Mouse (Mus musculus) frontal cortex, postnatal 10 days (tissue): ENCODE data around the gene Rpl26.
"Not testable (repeated sequence)": the region's sequence is repeated elsewhere in the genome, so short reads cannot be mapped to it uniquely, and the experiment has no call there.

Experiments
- DNase-seq, 2 experiments: peaks; one replicate each; pipeline ENCODE4 v3.0.0; 2022; ENCODE audit warnings: low spot score in 2 of 2, mixed read lengths in 1 of 2

The Rpl26 gene

GRCm38 (mm10) chr11:68914566-68914965, 13.2 kb downstream of the Rpl26 start:
- no peak for DNase-seq

DNA sequence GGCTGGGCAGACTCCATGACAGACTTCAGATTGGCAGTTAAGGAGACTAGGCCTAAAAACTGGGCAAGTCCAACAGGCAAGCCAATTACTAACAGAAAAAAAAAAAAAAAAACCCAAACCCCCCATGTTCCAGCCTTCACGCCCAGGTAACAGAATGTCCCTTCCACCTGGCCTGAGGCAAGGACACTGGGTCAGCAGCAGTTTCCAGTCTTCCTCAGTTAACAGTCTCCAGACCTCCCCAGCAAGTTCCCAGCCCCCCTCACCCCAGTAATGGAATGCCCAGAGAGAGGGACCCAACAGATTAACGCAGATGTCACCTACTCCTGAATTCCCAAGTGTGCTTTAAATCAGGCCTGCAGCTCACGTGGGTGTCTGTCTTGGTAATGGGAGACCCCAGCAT, 21.8 kb downstream of the Rpl26 start:
- no peak for DNase-seq

DNA sequence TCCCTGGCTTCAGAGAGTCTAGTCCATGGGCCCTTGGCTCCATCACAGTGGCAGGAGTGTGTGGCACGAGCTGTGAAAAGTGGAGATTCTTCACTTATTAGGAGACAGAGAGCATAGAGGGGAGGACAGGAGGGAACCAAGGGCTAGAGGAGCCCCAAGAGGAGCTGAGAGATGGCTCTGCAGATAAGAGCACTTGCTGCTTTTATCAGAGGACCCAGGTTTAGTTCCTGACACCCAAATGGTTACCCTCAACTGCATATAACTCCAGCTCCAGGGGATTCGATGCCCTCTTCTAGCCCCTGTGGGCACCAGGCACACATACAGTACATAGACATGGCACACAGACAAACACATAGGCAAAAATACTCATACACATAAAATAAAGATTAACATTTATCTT, 23.4 kb downstream of the Rpl26 start:
- no peak for DNase-seq

- no peak for DNase-seq
Measured at GRCm38 (mm10) chr11:68926981-68927380, 25.6 kb downstream of the Rpl26 start, which contains the start of gene Odf4. Gene Odf4 (minus strand): TSS chr11:68927081.

- DNase-seq, result no peak
Measured at GRCm38 (mm10) chr11:68929947-68930346, 28.6 kb downstream of the Rpl26 start.

GRCm38 (mm10) chr11:68933885-68934507, 32.6 kb downstream of the Rpl26 start:
- DNase-seq, result no peak

DNA sequence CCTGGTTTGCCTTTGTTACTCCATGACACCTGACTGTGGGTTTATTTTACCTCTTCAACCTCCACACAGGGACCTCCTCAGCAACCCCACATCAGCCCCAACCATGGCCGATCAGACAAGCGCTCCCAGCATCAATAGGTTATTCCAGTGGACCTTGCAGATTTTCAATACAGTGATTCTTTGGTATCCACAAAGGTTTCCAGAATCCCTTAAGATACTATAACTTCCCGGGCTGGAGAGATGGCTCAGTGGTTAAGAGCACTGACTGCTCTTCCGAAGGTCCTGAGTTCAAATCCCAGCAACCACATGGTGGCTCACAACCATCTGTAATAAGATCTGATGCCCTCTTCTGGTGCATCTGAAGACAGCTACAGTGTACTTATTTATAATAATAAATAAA, 35.6 kb downstream of the Rpl26 start:
- not testable (repeated sequence) for DNase-seq

DNA sequence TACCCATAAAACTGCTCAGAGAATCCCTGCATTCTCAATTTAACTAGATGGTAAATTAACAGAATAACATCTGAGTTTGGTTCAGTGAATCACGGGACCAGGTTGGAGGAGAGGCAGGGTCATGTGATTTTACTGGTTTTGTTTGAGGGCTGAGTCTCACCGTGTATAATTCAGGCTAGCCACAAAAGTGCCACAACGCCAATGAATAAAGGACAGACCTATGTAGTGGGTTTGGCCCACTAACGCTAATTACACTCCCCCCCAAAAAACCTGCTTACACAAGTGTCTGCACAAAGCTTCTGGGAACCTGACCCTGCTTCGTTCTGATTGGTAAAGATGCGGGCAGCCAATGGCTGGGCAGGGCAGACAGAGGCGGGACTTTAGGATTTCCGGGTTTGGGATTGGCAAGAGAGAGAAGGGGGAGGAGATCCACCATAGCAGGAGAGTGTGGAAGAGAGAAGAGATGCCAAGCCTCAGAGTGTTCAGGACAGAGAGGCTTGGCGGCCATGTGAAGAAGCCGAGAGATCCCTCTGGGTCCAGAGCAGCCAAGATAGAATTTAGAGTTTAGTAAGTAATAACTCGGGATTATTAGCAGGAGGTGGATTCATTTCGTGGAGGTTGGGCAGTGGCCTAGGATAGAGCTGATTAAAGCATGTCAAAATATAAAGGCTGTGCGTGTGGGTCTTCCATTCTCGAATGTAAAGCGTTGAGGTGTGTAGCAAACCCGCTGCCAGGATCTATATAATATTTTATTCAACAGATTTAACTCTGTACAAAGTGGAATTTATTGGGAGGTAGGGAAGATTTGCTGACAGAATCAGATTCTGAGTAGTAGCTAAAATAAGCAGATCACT, 38.3 kb downstream of the Rpl26 start:
- peak; percentile 84 to 85 for DNase-seq

DNA sequence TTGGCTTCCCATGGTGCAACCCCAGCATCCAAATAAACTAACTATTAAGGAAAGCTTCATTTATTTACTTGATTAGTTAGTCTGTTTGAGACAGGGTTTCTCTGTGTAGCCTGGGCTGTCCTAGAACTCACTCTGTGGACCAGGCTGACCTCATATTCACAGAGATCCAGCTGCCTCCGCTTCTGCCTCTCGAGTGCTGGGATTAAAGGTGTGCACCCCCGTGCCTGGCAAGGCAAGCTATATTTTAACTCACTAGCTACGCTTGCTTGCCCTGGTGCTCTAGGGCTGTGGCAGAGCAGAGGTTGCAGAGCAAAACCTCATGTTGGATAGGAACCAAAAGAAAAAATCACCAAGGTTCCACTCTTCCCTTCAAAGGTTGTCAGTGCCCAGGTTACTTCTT, 39.1 kb downstream of the Rpl26 start:
- no peak for DNase-seq

DNA sequence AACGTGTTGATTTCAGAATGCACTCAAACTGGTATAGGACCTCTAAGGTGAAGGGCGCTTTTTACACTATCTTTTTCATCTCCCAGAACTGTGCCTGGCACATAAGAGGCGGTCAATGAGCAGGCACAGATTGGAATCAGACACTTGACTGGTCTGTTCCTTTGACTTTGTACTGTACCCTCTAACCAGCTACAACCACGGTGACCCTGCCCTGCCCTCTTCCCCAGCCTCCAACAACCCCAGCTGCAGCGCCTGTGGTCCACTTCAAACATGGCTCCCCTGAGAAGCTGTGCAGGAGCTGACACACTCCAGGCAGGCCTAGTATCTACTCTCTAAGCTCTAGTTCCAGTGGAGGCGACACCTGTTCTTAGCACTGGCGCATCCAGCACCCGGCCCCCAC, 41.3 kb downstream of the Rpl26 start:
- DNase-seq, result no peak

GRCm38 (mm10) chr11:68945245-68945644, 43.9 kb downstream of the Rpl26 start:
- DNase-seq, result no peak

DNA sequence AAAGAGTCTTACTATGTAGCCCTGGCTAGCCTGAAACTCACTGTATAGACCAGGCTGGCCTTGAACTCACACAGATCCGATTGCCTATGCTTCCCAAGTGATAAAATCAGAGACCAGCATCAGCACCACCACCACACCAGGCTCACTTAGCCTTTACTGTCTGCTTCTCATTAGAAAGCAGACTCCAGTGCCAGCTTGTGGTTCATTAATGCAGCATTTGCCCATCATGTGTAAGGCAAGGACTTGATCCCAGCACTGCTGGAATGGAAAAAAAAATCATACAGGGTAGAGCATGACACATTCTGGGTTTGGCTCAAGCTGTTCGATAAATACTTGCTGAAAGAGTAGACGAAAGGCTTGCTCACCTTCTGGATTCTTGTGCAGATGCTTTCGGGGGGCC, 44.6 kb downstream of the Rpl26 start:
- no peak for DNase-seq

DNA sequence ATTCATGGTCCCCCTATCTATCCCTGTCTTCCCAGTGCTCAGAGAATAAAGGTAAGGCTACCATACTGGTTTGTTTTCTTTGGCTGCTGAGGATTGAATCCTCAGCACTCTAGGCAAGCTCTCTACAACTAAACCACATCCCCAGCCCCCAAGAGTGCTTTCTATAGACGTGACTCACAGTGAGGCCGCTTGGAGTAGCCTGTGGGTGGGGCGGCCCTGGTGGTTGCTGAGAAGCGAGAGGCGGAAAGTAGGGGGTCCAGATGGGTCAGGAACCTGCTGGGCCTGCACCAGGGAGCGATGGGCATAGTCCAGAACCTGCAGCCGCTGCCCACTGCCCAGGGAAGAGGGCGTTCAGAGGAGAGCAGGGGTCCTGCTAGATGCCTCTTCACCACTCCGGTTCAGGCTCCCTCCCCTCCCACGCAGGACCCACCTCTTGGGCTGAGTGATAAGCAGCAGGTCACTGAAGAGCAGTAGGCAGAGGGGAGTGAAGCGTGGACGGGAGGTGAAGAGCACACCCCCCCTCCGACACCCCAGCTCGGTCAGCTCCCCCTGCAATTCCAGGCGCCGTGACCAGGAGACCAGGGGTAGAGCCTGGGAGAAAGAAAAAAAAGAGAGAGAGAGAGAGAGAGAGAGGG, 45.5 kb downstream of the Rpl26 start:
- peak in 1 of 2 experiments; percentile 45 for DNase-seq

DNA sequence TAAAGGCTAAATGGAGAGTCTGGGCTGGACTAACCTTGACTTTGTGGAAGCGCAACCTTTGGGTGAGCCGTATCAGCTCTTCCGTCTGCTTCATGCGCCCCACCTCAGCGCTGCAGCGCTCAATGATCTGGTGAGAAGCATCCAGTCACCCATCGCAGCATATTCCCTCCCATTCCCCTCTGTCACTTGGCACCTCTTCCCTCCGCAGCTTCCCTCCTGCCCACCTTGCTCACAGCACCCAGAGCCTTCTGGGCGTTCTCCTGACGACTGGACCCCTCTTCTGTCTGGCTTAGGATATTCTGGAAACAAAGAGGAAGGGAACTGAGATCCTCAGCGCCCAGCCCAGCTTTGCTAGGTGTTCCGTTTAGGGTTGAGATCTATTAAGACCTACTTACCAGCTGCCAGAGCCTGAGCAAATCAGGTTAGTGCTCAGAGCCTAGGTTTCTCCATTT, 46.2 kb downstream of the Rpl26 start:
- no peak for DNase-seq

DNA sequence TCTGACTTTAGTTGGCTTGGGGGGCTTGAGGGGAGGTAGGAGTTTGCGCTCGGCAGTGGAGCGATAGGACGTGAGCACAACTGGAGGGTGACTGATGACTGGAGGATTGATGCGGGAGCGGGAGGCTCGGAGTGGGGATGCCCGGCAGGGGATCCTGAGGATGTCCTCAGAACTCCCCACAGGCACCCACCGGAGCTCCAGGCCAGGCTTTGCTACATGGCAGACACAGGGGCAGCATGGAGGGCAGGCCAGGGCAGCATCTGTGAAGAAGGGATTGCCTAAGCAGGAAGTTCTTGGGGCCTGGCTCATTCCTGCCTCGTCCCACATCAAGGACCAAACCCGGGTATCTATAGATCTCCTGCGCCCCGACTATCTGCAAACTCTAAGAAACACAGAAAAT, 52.5 kb downstream of the Rpl26 start:
- no peak for DNase-seq

- DNase-seq, result no peak
Measured at GRCm38 (mm10) chr11:68954408-68954807, 53.0 kb downstream of the Rpl26 start.

GRCm38 (mm10) chr11:68955473-68955872, 54.1 kb downstream of the Rpl26 start:
- no peak for DNase-seq

GRCm38 (mm10) chr11:68956107-68956506, 54.7 kb downstream of the Rpl26 start:
- DNase-seq, result no peak
